Mouse (Mus musculus): ENCODE measurements at regions not wholly inside any gene's neighbourhood (a gene's known extent, or its start where the extent isn't known, plus 50 kb on each side); places are given as distances from the start of the nearest gene placed in this dataset.

DNA sequence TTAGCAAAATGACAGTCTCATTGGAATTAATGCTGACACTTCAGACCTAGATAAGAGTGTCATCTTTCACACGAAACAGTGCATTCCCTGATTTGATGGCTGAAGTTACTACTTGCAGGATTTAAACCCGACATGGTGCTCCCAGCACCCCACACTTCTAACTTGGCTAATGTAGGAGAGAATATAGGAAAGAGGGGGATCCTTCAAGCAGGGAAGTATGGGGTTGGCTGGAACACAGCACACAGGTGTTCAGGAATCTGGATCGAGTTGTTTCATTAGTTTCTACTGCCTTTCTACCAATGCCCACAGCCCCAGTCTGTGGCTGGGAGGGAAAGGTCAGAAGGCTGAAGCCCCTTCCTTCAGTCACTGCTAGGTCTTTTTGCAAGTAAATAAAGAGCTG, 79.5 kb downstream of the Mtx3 start:
- ATAC-seq (replicated peaks; ENCODE audit: insufficient number of reproducible peaks, low FRiP score, low TSS enrichment), result no peak
- Histone ChIP-seq H3K27ac (ENCODE audit: low read depth, low read length) (no peak overlapping the region), H3K4me1 (ENCODE audit: control insufficient read depth, insufficient read depth, low read length) (peaks cover 7% of the 10 kb centered on the region), H3K9me3 (replicated peaks; ENCODE audit: control insufficient read depth, low read length) (0 out of 2 replicates have a peak, but pooled peaks cover 4% of the 10 kb centered on the region), H3K36me3 (ENCODE audit: control insufficient read depth, insufficient read depth, low read length) (no peaks in the 10 kb centered on the region), H3K9ac (ENCODE audit: low read depth, low read length) (no peak overlapping the region), H3K4me2 (no peak overlapping the region), H3K27me3 (ENCODE audit: control insufficient read depth, insufficient read depth, low read length) (no peaks in the 10 kb centered on the region), H3K4me3 (ENCODE audit: low read depth, low read length) (no peak overlapping the region)
- 51% methylated on average over 3 of the region's 3 CpGs for WGBS (ENCODE audit: insufficient replicate concordance)

DNA sequence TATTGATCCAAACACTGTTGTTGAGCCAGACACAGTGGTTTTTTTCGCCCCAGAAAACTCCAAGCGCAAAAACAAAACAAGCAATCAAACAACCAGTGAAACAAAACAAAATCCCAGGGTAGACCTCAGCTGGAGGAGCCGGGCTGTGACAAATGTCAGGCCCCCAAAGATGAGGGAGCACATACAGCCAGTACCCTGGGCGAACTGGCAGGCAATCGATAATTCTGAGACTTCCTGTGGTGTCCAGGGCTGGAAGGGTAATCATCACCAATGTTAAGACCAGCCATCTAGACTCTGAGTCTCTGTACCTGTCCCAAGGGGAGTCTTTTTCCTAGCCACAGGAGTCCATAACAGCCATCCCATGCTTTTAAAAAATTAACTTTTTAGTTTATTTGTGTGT, 80.6 kb downstream of the Mtx3 start:
- no peak overlapping the region for H3K9ac ChIP-seq (ENCODE audit: low read depth, low read length)
- no peak for ATAC-seq (replicated peaks; ENCODE audit: insufficient number of reproducible peaks, low FRiP score, low TSS enrichment)
- peaks cover 12% of the 10 kb centered on the region for H3K4me1 ChIP-seq (ENCODE audit: control insufficient read depth, insufficient read depth, low read length)
- H3K36me3 ChIP-seq (ENCODE audit: control insufficient read depth, insufficient read depth, low read length), result no peaks in the 10 kb centered on the region
- no peak overlapping the region for H3K4me2 ChIP-seq
- H3K4me3 ChIP-seq (ENCODE audit: low read depth, low read length), result no peak overlapping the region
- no peak overlapping the region for H3K27ac ChIP-seq (ENCODE audit: low read depth, low read length)
- WGBS (ENCODE audit: insufficient replicate concordance), result 87% methylated on average over 5 of the region's 5 CpGs
- H3K9me3 ChIP-seq (replicated peaks; ENCODE audit: control insufficient read depth, low read length), result 0 out of 2 replicates have a peak, but pooled peaks cover 4% of the 10 kb centered on the region
- H3K27me3 ChIP-seq (ENCODE audit: control insufficient read depth, insufficient read depth, low read length), result no peaks in the 10 kb centered on the region

DNA sequence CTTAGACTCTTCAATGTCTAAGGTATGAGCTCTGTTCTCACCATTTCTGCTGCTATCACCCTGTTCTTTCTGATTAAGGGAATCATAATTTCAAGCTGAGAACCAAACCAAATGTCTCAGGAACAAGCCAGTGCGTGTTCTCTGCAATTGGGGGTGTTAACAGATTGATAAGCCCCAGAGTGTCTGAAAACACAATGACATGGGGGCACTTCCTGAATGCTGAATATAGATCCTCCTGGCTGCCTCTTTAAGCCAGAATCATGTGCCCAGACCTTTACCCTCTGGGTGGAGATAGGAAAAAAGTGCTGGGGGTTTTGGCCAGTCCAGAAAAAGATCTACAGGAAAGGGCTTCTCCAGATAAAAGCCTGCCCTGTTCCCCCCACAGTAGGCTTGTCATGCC, 84.0 kb downstream of the Mtx3 start:
- Histone ChIP-seq H3K4me1 (ENCODE audit: control insufficient read depth, insufficient read depth, low read length) (peaks cover 12% of the 10 kb centered on the region), H3K4me2 (no peak overlapping the region), H3K27ac (ENCODE audit: low read depth, low read length) (peak overlapping the region; percentile 42), H3K27me3 (ENCODE audit: control insufficient read depth, insufficient read depth, low read length) (no peaks in the 10 kb centered on the region), H3K4me3 (ENCODE audit: low read depth, low read length) (no peak overlapping the region), H3K9ac (ENCODE audit: low read depth, low read length) (no peak overlapping the region), H3K9me3 (replicated peaks; ENCODE audit: control insufficient read depth, low read length) (no peaks in the 10 kb centered on the region), H3K36me3 (ENCODE audit: control insufficient read depth, insufficient read depth, low read length) (no peaks in the 10 kb centered on the region)
- peak; percentile 35; the same call in 1 of the 2 replicates for ATAC-seq (replicated peaks; ENCODE audit: insufficient number of reproducible peaks, low FRiP score, low TSS enrichment)
- WGBS (ENCODE audit: insufficient replicate concordance), result 10% methylated on average over 1 of the region's 1 CpGs

GRCm38 (mm10) chr13:92931696-92932095, 87.1 kb downstream of the Mtx3 start:
- Histone ChIP-seq H3K27me3 (ENCODE audit: control insufficient read depth, insufficient read depth, low read length) (no peaks in the 10 kb centered on the region), H3K4me2 (no peak overlapping the region), H3K27ac (ENCODE audit: low read depth, low read length) (no peak overlapping the region), H3K9ac (ENCODE audit: low read depth, low read length) (no peak overlapping the region), H3K4me3 (ENCODE audit: low read depth, low read length) (no peak overlapping the region), H3K4me1 (ENCODE audit: control insufficient read depth, insufficient read depth, low read length) (peaks cover 12% of the 10 kb centered on the region), H3K9me3 (replicated peaks; ENCODE audit: control insufficient read depth, low read length) (no peaks in the 10 kb centered on the region), H3K36me3 (ENCODE audit: control insufficient read depth, insufficient read depth, low read length) (no peaks in the 10 kb centered on the region)
- ATAC-seq (replicated peaks; ENCODE audit: insufficient number of reproducible peaks, low FRiP score, low TSS enrichment), result no peak
- 61% methylated on average over 2 of the region's 2 CpGs for WGBS (ENCODE audit: insufficient replicate concordance)

GRCm38 (mm10) chr13:92939032-92939431, 94.5 kb downstream of the Mtx3 start:
- no peaks in the 10 kb centered on the region for H3K27me3 ChIP-seq (ENCODE audit: control insufficient read depth, insufficient read depth, low read length)
- no peak overlapping the region for H3K4me2 ChIP-seq
- H3K4me3 ChIP-seq (ENCODE audit: low read depth, low read length), result no peak overlapping the region
- no peaks in the 10 kb centered on the region for H3K36me3 ChIP-seq (ENCODE audit: control insufficient read depth, insufficient read depth, low read length)
- no peak for ATAC-seq (replicated peaks; ENCODE audit: insufficient number of reproducible peaks, low FRiP score, low TSS enrichment)
- H3K9ac ChIP-seq (ENCODE audit: low read depth, low read length), result no peak overlapping the region
- H3K9me3 ChIP-seq (replicated peaks; ENCODE audit: control insufficient read depth, low read length), result no peaks in the 10 kb centered on the region
- H3K27ac ChIP-seq (ENCODE audit: low read depth, low read length), result no peak overlapping the region
- 81% methylated on average over 7 of the region's 7 CpGs for WGBS (ENCODE audit: insufficient replicate concordance)
- H3K4me1 ChIP-seq (ENCODE audit: control insufficient read depth, insufficient read depth, low read length), result no peaks in the 10 kb centered on the region

GRCm38 (mm10) chr13:92940610-92941009, 96.0 kb downstream of the Mtx3 start:
- H3K36me3 ChIP-seq (ENCODE audit: control insufficient read depth, insufficient read depth, low read length), result no peaks in the 10 kb centered on the region
- no peaks in the 10 kb centered on the region for H3K27me3 ChIP-seq (ENCODE audit: control insufficient read depth, insufficient read depth, low read length)
- H3K4me2 ChIP-seq, result no peak overlapping the region
- H3K4me1 ChIP-seq (ENCODE audit: control insufficient read depth, insufficient read depth, low read length), result no peaks in the 10 kb centered on the region
- H3K9ac ChIP-seq (ENCODE audit: low read depth, low read length), result no peak overlapping the region
- no peak overlapping the region for H3K27ac ChIP-seq (ENCODE audit: low read depth, low read length)
- WGBS (ENCODE audit: insufficient replicate concordance), result 78% methylated on average over 6 of the region's 6 CpGs
- no peaks in the 10 kb centered on the region for H3K9me3 ChIP-seq (replicated peaks; ENCODE audit: control insufficient read depth, low read length)
- H3K4me3 ChIP-seq (ENCODE audit: low read depth, low read length), result no peak overlapping the region
- ATAC-seq (replicated peaks; ENCODE audit: insufficient number of reproducible peaks, low FRiP score, low TSS enrichment), result no peak

GRCm38 (mm10) chr13:92948560-92948959, 104.0 kb downstream of the Mtx3 start:
- Histone ChIP-seq H3K36me3 (ENCODE audit: control insufficient read depth, insufficient read depth, low read length) (no peaks in the 10 kb centered on the region), H3K4me2 (no peak overlapping the region), H3K4me3 (ENCODE audit: low read depth, low read length) (no peak overlapping the region), H3K9me3 (replicated peaks; ENCODE audit: control insufficient read depth, low read length) (no peaks in the 10 kb centered on the region), H3K27me3 (ENCODE audit: control insufficient read depth, insufficient read depth, low read length) (no peaks in the 10 kb centered on the region), H3K27ac (ENCODE audit: low read depth, low read length) (no peak overlapping the region), H3K9ac (ENCODE audit: low read depth, low read length) (no peak overlapping the region), H3K4me1 (ENCODE audit: control insufficient read depth, insufficient read depth, low read length) (no peaks in the 10 kb centered on the region)
- WGBS (ENCODE audit: insufficient replicate concordance), result 74% methylated on average over 2 of the region's 2 CpGs
- ATAC-seq (replicated peaks; ENCODE audit: insufficient number of reproducible peaks, low FRiP score, low TSS enrichment), result no peak

- Histone ChIP-seq H3K27ac (ENCODE audit: low read depth, low read length) (no peak overlapping the region), H3K36me3 (ENCODE audit: control insufficient read depth, insufficient read depth, low read length) (no peaks in the 10 kb centered on the region), H3K4me1 (ENCODE audit: control insufficient read depth, insufficient read depth, low read length) (peaks cover 5% of the 10 kb centered on the region; the same call in 1 of the 2 replicates), H3K27me3 (ENCODE audit: control insufficient read depth, insufficient read depth, low read length) (no peaks in the 10 kb centered on the region), H3K9me3 (replicated peaks; ENCODE audit: control insufficient read depth, low read length) (no peaks in the 10 kb centered on the region), H3K4me2 (no peak overlapping the region), H3K9ac (ENCODE audit: low read depth, low read length) (no peak overlapping the region), H3K4me3 (ENCODE audit: low read depth, low read length) (no peak overlapping the region)
- WGBS (ENCODE audit: insufficient replicate concordance), result 32% methylated on average over 4 of the region's 4 CpGs
- no peak for ATAC-seq (replicated peaks; ENCODE audit: insufficient number of reproducible peaks, low FRiP score, low TSS enrichment)
Measured at GRCm38 (mm10) chr13:92960031-92960430, 115.5 kb downstream of the Mtx3 start.

- Histone ChIP-seq H3K9me3 (replicated peaks; ENCODE audit: control insufficient read depth, low read length) (no peaks in the 10 kb centered on the region), H3K4me2 (no peak overlapping the region), H3K9ac (ENCODE audit: low read depth, low read length) (no peak overlapping the region), H3K36me3 (ENCODE audit: control insufficient read depth, insufficient read depth, low read length) (no peaks in the 10 kb centered on the region), H3K4me3 (ENCODE audit: low read depth, low read length) (no peak overlapping the region), H3K27me3 (ENCODE audit: control insufficient read depth, insufficient read depth, low read length) (no peaks in the 10 kb centered on the region), H3K4me1 (ENCODE audit: control insufficient read depth, insufficient read depth, low read length) (peaks cover 5% of the 10 kb centered on the region; the same call in 1 of the 2 replicates), H3K27ac (ENCODE audit: low read depth, low read length) (no peak overlapping the region)
- no peak for ATAC-seq (replicated peaks; ENCODE audit: insufficient number of reproducible peaks, low FRiP score, low TSS enrichment)
- WGBS (ENCODE audit: insufficient replicate concordance), result 86% methylated on average over 5 of the region's 5 CpGs
Measured at GRCm38 (mm10) chr13:92962625-92963024, 118.1 kb downstream of the Mtx3 start.
